Mouse (Mus musculus) spleen, adult 2 months (tissue): ENCODE measurements around the gene F11r.

Experiments used
- CTCF ChIP-seq: fragments of 200-500 bp; IDR thresholded peaks from 2 replicates; pipeline ENCODE4 v1.5.1; 2011; ENCODE audit warnings: mild to moderate bottlenecking, inconsistent platforms; ENCODE audit not compliant: insufficient read depth, insufficient read length, insufficient replicate concordance; ENCODE audit errors: extremely low read depth
- POLR2A ChIP-seq: fragments of 200-500 bp; IDR thresholded peaks from 2 replicates; pipeline ENCODE4 v1.6.1; 2011; ENCODE audit warnings: low read depth, low read length, inconsistent platforms

DNA sequence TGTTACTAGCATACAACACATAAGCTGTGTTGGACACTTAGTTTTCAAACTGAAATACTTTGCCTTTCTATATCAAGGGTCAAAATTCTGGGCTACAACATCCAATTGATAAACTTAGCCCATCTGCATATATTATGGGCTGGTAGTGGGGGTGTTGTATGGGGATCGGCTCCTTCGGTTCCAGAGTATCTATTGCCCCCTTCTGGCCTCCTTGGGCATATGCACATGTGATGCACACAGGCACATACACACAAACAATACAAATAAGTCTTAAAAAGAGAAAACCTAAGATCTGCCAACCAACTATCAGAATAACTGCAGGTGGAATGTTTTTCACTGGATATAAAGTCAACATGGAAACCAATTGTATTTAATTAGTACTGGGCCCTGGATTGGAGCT is 75.9 kb downstream of the F11r start:
- no peak for TF ChIP-seq CTCF
- no peak for TF ChIP-seq POLR2A
